Mouse (Mus musculus) lung, embryonic 14.5 days (tissue): ENCODE data around the gene Wdr24. TPM values are rescaled to one million over a fixed set of nuclear protein-coding genes. Genes with fewer than 3 reads are reported as not detected.

ENCODE experiments used
- ATAC-seq: fragments of 200-750 bp; cut with Nextera tagmentation; 2 replicates; pipeline ENCODE4 v1.8.0; 2017; ENCODE audit warnings: mild to moderate bottlenecking, moderate TSS enrichment, moderate library complexity; ENCODE audit not compliant: insufficient read depth
- DNase-seq: peaks from one replicate; pipeline ENCODE4 v3.0.0-alpha.2; 2015
- H3K27ac ChIP-seq: fragments of 300-500 bp; sonication (generic); 2 replicates; pipeline ENCODE4 v1.5.1; 2014; ENCODE audit warnings: low read depth, mild to moderate bottlenecking, moderate library complexity
- H3K27me3 ChIP-seq: fragments of 300-500 bp; sonication (generic); 2 replicates; pipeline ENCODE4 v1.6.1; 2014; ENCODE audit warnings: low read length, control low read depth; ENCODE audit not compliant: insufficient read depth
- H3K36me3 ChIP-seq: fragments of 300-500 bp; sonication (generic); 2 replicates; pipeline ENCODE4 v1.6.1; 2014; ENCODE audit warnings: control low read depth; ENCODE audit not compliant: insufficient read depth
- H3K4me1 ChIP-seq: fragments of 300-500 bp; sonication (generic); 2 replicates; pipeline ENCODE4 v1.6.1; 2014; ENCODE audit warnings: antibody characterized with exemption, control low read depth; ENCODE audit not compliant: insufficient read depth
- H3K4me2 ChIP-seq: fragments of 300-500 bp; sonication (generic); 2 replicates; pipeline ENCODE4 v1.6.1; 2014; ENCODE audit warnings: mild to moderate bottlenecking
- H3K4me3 ChIP-seq: fragments of 300-500 bp; sonication (generic); 2 replicates; pipeline ENCODE4 v1.5.1; 2014; ENCODE audit warnings: low read depth, low read length
- H3K9ac ChIP-seq: fragments of 300-500 bp; sonication (generic); 2 replicates; pipeline ENCODE4 v1.6.1; 2014
- H3K9me3 ChIP-seq: fragments of 300-500 bp; sonication (generic); 2 replicates; pipeline ENCODE4 v1.6.1; 2016; ENCODE audit warnings: low read depth, low read length, control low read depth
- CTCF ChIP-seq: IDR thresholded peaks from 2 replicates; pipeline ENCODE4 v1.5.1; 2016; ENCODE audit warnings: antibody characterized with exemption, low read depth
- WGBS: fragments of 180-500 bp; shearing (Covaris S2); extraction: QIAGEN DNeasy Blood & Tissue Kit; methylation state at CpG from one replicate; pipeline ENCODE4 v1.1.7; 2014; 5-methylcytosine and 5-hydroxymethylcytosine counted together
- polyA plus RNA-seq: library from polyadenylated mRNA; unstranded; fragments of >200 nt; fragmentation: Nextera tagmentation; extraction: Ambion mirVana; gene quantifications from 2 replicates; pipeline ENCODE4 v1.2.1, GENCODE M21; 2014

Gene Wdr24
- polyA plus RNA-seq, 1 experiment from 2014 or later = 26.0 TPM

- Histone ChIP-seq H3K27ac (peak within 1 kb of the TSS; percentile 71), H3K36me3 (no peaks in the 10 kb centered on the region; the same call in 1 of the 2 replicates), H3K9ac (peak within 1 kb of the TSS; percentile 81), H3K9me3 (no peaks in the 10 kb centered on the region), H3K27me3 (no peaks in the 10 kb centered on the region), H3K4me1 (0 out of 2 replicates have a peak, but pooled peaks cover 5% of the 10 kb centered on the region), H3K4me2 (peak within 1 kb of the TSS; percentile 93), H3K4me3 (peak within 1 kb of the TSS; percentile 67)
- DNase-seq (peak; percentile 97), ATAC-seq (peak; percentile 95)
- no peak; the same call in 1 of the 2 replicates for TF ChIP-seq CTCF
- 4% methylated on average over 65 of the region's 65 CpGs for WGBS
These were observed 37.6 kb downstream of the Wdr24 start, which contains the start of gene Wdr90 for GRCm38 (mm10) chr17:25860832-25861703. Wdr90 (minus strand) TSS chr17:25861501.

- H3K36me3 ChIP-seq = no peaks in the 10 kb centered on the region; the same call in 1 of the 2 replicates
- no peaks in the 10 kb centered on the region for H3K27me3 ChIP-seq
- TF ChIP-seq CTCF = no peak
- H3K9ac ChIP-seq = peak overlapping the region; percentile 81
- 0 out of 2 replicates have a peak, but pooled peaks cover 5% of the 10 kb centered on the region for H3K4me1 ChIP-seq
- 14% methylated on average over 6 of the region's 6 CpGs for WGBS
- no peaks in the 10 kb centered on the region for H3K9me3 ChIP-seq
- peak overlapping the region; percentile 67 for H3K4me3 ChIP-seq
- DNase-seq = no peak
- peak; percentile 32; the same call in 1 of the 2 replicates for ATAC-seq
- H3K4me2 ChIP-seq = peak overlapping the region; percentile 93
- peak overlapping the region; percentile 71 for H3K27ac ChIP-seq
These were observed 38.5 kb downstream of the Wdr24 start for GRCm38 (mm10) chr17:25861704-25862612.

GRCm38 (mm10) chr17:25863681-25864080, 40.3 kb downstream of the Wdr24 start:
- 86% methylated on average over 6 of the region's 6 CpGs for WGBS
- no peak for TF ChIP-seq CTCF
- Histone ChIP-seq H3K4me1 (0 out of 2 replicates have a peak, but pooled peaks cover 6% of the 10 kb centered on the region), H3K36me3 (no peaks in the 10 kb centered on the region), H3K27me3 (no peaks in the 10 kb centered on the region), H3K9ac (no peak overlapping the region), H3K9me3 (no peaks in the 10 kb centered on the region), H3K4me2 (no peak overlapping the region), H3K4me3 (no peak overlapping the region), H3K27ac (no peak overlapping the region)
- DNase-seq = no peak
- no peak for ATAC-seq

GRCm38 (mm10) chr17:25864311-25864710, 40.9 kb downstream of the Wdr24 start:
- Histone ChIP-seq H3K4me3 (no peak overlapping the region), H3K9me3 (no peaks in the 10 kb centered on the region), H3K36me3 (no peaks in the 10 kb centered on the region), H3K27me3 (no peaks in the 10 kb centered on the region), H3K9ac (no peak overlapping the region), H3K4me1 (0 out of 2 replicates have a peak, but pooled peaks cover 8% of the 10 kb centered on the region), H3K27ac (no peak overlapping the region), H3K4me2 (no peak overlapping the region)
- no peak for ATAC-seq
- DNase-seq = no peak
- TF ChIP-seq CTCF = no peak
- WGBS = 86% methylated on average over 14 of the region's 14 CpGs

- Histone ChIP-seq H3K4me1 (0 out of 2 replicates have a peak, but pooled peaks cover 8% of the 10 kb centered on the region), H3K27ac (no peak overlapping the region), H3K36me3 (no peaks in the 10 kb centered on the region), H3K4me2 (no peak overlapping the region), H3K4me3 (no peak overlapping the region), H3K9ac (no peak overlapping the region), H3K27me3 (no peaks in the 10 kb centered on the region), H3K9me3 (no peaks in the 10 kb centered on the region)
- WGBS = 87% methylated on average over 11 of the region's 11 CpGs
- ATAC-seq (no peak), DNase-seq (no peak)
- TF ChIP-seq CTCF = no peak
These were observed 41.9 kb downstream of the Wdr24 start for GRCm38 (mm10) chr17:25865288-25865687.

GRCm38 (mm10) chr17:25866172-25866571, 42.7 kb downstream of the Wdr24 start:
- no peak for TF ChIP-seq CTCF
- Histone ChIP-seq H3K4me2 (no peak overlapping the region), H3K36me3 (no peaks in the 10 kb centered on the region), H3K27ac (no peak overlapping the region), H3K27me3 (no peaks in the 10 kb centered on the region), H3K9ac (no peak overlapping the region), H3K4me1 (0 out of 2 replicates have a peak, but pooled peaks cover 3% of the 10 kb centered on the region), H3K9me3 (no peaks in the 10 kb centered on the region), H3K4me3 (no peak overlapping the region)
- DNase-seq (no peak), ATAC-seq (no peak)
- 85% methylated on average over 3 of the region's 3 CpGs for WGBS
